Mouse (Mus musculus) forelimb bud, embryonic 11.5 days (tissue): Measurements from ENCODE around the gene Ccdc158.
A peak's percentile ranks its signal among the peaks of the same experiment; 100 is the strongest.

Source experiments
- DNase-seq: peaks from one replicate; pipeline ENCODE4 v3.0.0-alpha.2; 2012; ENCODE audit warnings: low read depth, low spot score

The Ccdc158 gene

DNA sequence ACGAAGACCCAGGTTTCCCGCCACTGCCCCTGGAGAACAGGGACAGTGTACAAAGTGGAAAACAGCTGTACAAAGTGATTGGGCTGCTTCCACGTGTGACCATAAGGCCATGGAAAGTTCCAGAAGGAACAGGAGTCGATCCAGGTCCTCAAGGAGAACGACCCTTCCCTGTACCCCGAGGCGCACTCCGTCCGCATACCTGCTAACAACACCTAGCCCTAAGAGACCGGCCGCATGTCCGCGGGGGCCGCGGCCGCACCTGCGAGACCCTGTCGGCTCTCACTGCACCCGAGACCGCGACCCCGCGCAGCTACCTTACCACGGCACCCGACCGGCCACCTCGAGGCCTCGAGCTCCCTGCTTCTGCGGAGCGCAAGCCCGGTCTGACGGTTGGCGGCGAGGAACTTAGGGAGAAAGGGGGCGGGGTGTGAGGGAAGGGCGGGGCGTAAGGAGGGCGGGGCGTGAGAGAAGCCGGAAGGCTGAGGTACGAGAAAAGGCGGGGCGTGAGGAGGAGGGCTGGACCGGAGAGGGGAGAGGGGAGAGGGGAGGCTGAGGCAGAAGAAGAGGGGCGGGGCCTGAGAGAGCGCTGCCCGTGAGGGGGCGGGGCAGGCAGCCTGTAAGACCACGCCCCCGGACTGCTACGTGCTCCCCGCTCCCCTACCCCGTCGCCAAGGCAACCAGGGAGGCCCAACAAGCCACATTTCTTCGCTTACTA lies at the start of gene Ccdc158:
TSS of gene Ccdc158 (minus strand) at position 413 of the 715 bp plus-strand sequence.
- DNase-seq, result peak; percentile 85

GRCm38 (mm10) chr5:92721610-92722009 lies 46.5 kb upstream of the Ccdc158 start:
- no peak for DNase-seq

DNA sequence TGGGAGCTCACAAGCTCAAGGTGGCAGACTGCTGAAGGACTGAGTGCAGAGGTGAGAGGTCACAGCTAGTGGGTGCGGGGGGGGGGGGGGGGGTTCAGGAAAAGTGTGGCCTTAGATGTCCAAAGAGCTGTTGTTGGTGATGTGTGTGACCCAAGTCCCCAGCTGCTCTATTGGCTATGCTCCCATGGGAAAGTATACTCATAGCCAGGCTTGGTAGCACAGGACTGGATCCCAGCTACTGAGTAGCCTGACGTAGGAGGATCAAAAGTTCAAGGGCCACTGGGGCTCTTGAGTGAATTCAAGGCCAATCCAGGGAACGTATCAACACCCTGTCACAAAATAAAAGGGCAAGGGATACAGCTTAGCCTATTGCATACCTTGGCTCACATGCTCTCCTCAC lies 43.8 kb upstream of the Ccdc158 start:
- no peak for DNase-seq

DNA sequence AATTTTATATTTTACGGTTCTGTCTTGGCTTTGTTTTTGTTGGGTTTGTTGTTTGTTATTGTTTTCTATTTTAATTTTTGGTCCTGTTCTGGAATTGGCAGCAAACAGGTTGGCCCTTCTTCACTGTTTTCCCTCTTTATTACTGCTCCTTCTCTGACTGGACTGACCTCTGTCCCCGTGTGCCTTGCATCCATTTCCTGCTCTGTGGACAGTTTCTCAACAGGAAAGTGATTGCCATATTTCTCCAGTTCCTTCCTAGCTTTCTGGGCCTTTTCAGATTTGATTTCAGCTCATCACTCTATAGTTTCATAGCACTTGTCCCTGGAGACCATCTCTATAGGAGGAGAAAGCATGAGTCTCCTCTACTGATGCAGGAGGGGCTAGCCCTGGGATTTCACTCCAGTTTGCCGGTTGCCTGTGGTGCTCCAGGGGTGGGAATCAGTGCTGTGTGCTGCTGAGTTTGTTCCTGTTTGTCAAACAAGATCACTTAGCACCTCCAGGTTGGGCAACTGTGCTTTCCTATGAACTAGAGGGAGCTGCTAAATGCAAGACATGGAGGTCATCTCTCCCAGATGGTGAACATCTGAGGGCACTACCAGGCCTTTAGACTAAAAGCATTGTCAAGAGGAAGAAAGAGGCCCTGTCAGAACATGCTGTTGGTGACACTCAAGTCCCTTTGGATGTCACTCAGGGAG lies 42.7 kb upstream of the Ccdc158 start:
- DNase-seq, result no peak

GRCm38 (mm10) chr5:92715890-92716289 lies 40.8 kb upstream of the Ccdc158 start:
- DNase-seq, result no peak

GRCm38 (mm10) chr5:92715319-92715718 lies 40.2 kb upstream of the Ccdc158 start:
- DNase-seq, result no peak

DNA sequence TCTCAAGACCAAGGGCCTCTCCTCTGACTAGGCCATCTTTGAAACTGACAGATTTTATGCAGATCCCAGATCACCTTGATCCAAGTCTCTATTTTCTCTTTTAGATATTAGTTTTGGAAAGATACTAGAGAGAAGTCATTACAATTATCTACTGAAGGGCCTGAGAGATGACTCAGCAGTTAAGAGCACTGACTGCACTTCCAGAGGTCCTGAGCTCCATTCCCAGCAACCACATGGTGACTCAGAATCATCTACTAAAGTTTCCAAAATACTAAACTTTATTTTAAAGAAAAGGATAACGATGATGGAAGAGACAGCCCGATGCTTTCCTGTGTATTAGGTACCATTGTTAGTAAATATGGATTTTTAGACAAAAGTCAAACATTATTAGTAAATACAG lies 39.8 kb upstream of the Ccdc158 start:
- DNase-seq, result no peak

GRCm38 (mm10) chr5:92712621-92713395 lies 37.7 kb upstream of the Ccdc158 start:
- DNase-seq, result no peak

DNA sequence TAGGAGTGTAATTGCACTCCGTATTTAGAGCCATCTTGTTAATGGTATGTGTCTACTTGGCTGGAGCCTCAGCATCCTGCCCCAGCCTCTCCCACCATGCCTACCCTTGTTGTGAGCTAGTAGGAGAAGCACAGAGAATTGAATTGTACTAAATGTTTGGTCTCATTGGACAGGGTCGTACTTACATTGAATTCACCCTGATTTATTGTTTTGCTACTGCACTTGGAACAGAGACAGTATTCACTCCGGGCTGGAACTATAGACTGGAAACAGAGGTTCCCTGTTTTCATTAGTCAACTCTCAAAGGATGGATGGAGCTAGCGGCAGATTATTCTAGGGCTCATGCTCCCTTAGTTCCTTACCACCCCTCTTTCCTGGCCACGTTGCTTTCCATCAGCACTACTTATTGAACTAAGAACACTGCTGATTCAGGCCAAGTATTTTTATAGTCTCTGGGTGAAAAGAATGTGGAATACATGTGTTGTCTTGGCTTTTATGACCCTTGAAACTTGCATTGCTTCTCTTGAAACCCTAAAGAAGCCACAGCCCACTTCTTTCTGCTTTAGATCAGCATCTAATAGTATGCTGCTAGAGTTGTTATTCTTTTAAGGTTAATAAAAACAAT lies 36.7 kb upstream of the Ccdc158 start:
- peak; percentile 19 for DNase-seq

GRCm38 (mm10) chr5:92710779-92711178 lies 35.7 kb upstream of the Ccdc158 start:
- DNase-seq, result no peak

DNA sequence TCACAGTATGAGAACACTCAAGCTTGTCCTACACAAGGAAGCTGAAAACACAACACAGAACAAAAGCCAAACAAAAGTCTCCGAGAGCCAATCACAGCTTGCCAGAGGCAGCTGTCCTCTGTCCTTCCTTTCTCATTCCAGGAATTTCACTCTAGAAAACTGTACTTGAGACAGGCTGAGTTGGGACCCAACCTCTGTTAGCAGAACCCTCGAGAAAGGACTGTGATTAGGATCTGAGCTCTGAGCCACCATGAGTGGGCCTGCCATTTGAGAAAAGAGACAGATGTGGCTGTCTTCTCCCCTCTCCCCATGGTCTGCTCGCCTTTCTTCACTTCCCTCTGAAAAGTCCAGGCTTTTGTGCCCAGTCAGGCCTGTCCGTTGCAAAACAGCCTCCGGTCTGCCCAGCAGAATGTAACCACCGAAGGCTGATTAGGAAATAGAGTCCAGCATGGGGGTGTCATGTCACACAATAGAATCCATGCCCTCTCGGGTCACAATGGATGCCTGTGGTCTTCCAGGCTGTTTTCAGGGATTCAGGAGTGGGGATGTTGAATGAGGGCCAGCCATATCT lies 32.9 kb upstream of the Ccdc158 start:
- no peak for DNase-seq

GRCm38 (mm10) chr5:92703671-92704070 lies 28.6 kb upstream of the Ccdc158 start:
- DNase-seq, result no peak

GRCm38 (mm10) chr5:92701750-92702149 lies 26.7 kb upstream of the Ccdc158 start:
- no peak for DNase-seq

DNA sequence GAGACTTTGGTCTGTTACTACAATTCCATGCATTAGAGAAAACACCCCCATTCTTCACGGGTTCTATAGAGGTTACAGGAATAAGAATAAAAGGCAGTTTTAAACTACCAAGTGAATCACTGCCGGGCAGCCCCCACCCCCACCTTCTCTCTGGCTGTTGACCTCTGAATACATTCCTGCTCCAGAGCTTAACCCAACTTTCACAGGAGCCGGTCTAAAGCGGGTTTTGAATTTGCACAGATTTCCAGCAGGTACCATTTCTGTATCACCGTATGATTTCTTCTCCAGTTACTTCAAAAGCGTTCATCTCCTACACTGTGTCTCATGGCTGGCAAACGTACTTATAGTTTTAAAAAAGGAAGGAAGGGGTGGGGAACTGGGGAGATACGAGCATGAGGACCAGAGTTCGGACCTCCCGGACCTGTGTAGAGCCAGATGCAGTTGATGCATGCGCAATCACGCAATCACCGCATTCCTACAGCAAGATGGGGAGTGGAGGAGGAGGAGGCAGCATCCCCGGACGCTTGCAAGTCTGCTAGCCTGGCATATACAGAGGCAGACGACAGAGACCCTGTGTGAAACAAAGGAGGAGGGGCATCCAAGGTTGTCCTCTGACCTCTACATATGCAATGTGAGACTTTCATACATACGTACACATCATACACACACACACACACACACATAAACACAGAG lies 23.9 kb upstream of the Ccdc158 start:
- no peak for DNase-seq

- DNase-seq, result peak; percentile 40
These were observed 23.2 kb upstream of the Ccdc158 start for GRCm38 (mm10) chr5:92698131-92698836.

GRCm38 (mm10) chr5:92694316-92694995 lies 19.4 kb upstream of the Ccdc158 start:
- DNase-seq, result no peak

DNA sequence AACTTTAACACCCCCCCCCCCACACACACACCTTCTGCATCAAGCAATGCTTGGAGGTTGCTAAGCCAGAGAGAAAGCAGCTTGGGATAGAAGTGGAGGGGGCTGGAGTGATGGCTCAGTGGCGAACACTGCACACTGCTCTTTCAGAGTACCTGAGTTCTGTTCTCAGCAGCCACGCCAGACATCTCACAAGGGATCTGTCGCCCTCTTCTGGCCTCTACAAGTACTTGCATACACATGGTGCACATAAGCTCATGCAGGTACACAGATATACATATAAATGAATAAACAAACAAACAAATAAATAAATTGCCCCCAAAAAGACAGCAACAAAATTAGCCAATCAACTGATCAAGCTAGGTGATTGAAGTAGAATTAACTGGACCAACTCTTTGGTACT lies 18.7 kb upstream of the Ccdc158 start:
- DNase-seq, result no peak

DNA sequence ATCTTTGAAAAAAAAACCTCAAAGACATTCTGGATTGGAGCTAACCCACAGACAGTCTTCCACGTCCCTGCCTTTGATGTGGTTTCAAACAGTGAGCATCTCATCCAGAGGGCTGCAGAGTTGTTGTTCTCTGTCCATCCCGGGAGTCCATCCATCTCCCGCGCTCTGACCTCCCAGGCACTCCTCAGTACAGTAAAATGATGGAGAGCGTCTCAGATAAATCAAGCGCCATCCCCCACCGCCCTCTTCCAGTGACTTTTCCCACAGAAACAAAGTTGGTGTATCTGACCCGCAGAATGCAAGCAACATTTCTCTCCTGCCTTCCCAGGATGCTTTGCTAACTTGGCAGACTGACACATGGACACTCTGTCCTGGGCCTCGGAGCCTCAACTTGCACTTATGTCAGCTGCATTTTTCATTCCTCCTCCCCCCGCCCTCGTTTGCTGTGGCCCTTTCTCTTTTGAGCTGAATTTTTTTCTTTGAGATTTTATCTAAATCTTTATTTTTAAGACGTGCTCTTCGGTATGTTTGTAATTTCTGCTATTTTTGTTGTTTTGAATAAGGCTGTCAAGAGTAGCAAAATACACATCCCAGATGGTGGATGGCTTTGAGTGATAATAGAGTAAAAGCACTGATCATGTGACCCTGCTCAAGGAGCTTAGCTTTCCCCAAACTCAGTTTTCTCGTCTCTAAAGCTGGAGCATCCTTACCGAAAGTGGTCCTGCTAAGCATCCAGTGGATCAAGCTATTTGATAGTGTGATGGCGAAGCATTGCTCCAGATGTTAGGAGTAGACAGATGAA lies 17.3 kb upstream of the Ccdc158 start:
- no peak for DNase-seq

GRCm38 (mm10) chr5:92688569-92688968 lies 13.5 kb upstream of the Ccdc158 start:
- no peak for DNase-seq
